Mouse (Mus musculus): ENCODE results near the gene Prss22. TPM values are rescaled to one million over a fixed set of nuclear protein-coding genes. Genes with fewer than 3 reads are reported as not detected.

Gene Prss22
- total RNA-seq (2014; fragmentation: Nextera tagmentation) (not detected in 2 replicates), total RNA-seq (2017) (not detected in 2 replicates)

DNA sequence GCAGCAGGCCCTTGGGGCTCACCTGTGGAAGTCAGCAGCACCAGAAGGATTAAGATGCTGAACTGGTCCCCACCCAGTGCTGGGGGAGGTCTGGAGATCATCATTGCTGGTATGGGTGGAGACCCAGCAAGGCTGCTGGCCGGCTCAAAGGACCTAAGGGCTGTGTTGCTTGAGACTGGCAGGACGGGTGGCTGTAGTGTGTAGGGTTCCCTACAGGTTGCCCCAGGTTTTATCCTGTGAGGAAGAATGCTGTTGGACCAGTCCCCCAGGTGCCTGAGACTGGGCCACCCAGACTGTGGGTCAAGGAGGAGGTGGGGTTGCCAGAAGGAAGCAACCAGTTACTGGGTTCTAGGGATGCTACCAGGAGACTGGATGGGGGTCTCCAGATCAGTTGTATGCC, at the start of gene Prss22:
Prss22 (minus strand) TSS at position 200 of the 400 bp plus-strand sequence.
- no peak for ATAC-seq (replicated peaks; ENCODE audit: poor library complexity, severe bottlenecking)

GRCm38 (mm10) chr17:24046026-24046425, 48.1 kb upstream of the Prss22 start:
- no peak; the same call in 1 of the 2 replicates for ATAC-seq (replicated peaks; ENCODE audit: poor library complexity, severe bottlenecking)

DNA sequence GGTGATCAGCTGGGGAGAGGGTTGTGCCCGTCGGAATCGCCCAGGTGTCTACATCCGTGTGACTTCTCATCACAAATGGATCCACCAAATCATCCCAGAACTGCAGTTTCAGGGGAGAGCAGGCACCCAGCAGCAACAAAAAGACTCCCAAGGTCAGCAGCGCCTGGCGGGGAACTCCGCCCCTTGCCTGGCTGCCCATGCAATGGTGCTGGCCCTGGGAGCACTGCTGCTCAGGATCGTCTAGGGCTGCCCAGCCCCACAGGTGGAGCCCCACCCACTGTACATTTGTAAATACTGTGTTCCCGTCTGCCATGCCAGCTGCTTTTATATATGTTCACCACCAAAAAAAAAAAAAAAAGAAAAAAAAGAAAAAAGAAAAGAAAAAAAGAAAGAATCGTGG, 47.7 kb upstream of the Prss22 start:
- ATAC-seq (replicated peaks; ENCODE audit: poor library complexity, severe bottlenecking) = no peak

GRCm38 (mm10) chr17:24044482-24044881, 46.6 kb upstream of the Prss22 start:
- ATAC-seq (replicated peaks; ENCODE audit: poor library complexity, severe bottlenecking) = no peak

- ATAC-seq (replicated peaks; ENCODE audit: poor library complexity, severe bottlenecking) = no peak
These were observed 39.9 kb upstream of the Prss22 start, which contains the start of gene Prss27 for GRCm38 (mm10) chr17:24037844-24038243. TSS of gene Prss27 (plus strand) at chr17:24038144.

GRCm38 (mm10) chr17:24037360-24037759, 39.5 kb upstream of the Prss22 start:
- peak; percentile 64 for ATAC-seq (replicated peaks; ENCODE audit: poor library complexity, severe bottlenecking)

DNA sequence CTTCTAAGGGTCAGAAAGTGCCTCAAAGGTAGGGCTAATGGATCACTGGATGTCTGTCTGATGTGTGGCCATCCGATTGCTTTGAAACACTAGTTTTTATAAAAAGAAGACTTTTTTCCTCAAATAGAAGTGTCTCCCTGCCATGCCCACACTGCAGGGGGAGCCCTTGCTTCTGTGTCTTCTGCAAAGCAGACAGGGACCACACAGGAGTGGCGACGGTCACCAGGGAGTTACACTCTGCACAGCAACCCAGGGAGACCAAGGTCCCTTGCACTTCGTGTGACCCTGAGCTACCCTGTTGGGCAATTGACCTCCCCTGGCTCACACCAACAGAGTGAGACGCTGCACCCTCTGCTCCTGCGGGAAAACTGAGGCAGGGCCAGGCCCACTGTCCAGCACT, 39.1 kb upstream of the Prss22 start:
- peak; percentile 43 for ATAC-seq (replicated peaks; ENCODE audit: poor library complexity, severe bottlenecking)

- ATAC-seq (replicated peaks; ENCODE audit: poor library complexity, severe bottlenecking) = no peak
These were observed 37.2 kb upstream of the Prss22 start for GRCm38 (mm10) chr17:24035087-24035486.

- no peak for ATAC-seq (replicated peaks; ENCODE audit: poor library complexity, severe bottlenecking)
These were observed 32.7 kb upstream of the Prss22 start for GRCm38 (mm10) chr17:24030551-24030950.

DNA sequence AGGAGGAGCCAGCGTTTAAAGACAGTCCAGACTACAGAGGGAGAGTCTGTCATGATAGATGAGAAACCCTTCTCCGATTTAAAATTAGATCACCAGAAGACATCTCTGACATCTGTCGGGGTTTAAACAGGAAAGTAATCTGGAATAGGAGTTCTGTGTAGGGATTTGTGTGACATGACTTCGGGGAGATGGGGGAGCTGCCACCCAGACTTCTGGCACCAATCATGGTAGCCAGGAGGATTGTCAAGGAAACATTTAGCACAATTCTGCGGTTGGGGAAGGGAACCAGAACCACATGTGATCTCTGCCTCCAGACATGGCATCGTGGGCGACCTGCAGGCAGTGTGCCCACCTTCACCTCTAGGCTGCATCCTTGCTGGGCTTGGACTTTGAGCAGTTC, 31.6 kb upstream of the Prss22 start:
- ATAC-seq (replicated peaks; ENCODE audit: poor library complexity, severe bottlenecking) = no peak

GRCm38 (mm10) chr17:24021375-24022199, 23.7 kb upstream of the Prss22 start:
- no peak for ATAC-seq (replicated peaks; ENCODE audit: poor library complexity, severe bottlenecking)

GRCm38 (mm10) chr17:24020696-24021095, 22.8 kb upstream of the Prss22 start:
- ATAC-seq (replicated peaks; ENCODE audit: poor library complexity, severe bottlenecking) = no peak

DNA sequence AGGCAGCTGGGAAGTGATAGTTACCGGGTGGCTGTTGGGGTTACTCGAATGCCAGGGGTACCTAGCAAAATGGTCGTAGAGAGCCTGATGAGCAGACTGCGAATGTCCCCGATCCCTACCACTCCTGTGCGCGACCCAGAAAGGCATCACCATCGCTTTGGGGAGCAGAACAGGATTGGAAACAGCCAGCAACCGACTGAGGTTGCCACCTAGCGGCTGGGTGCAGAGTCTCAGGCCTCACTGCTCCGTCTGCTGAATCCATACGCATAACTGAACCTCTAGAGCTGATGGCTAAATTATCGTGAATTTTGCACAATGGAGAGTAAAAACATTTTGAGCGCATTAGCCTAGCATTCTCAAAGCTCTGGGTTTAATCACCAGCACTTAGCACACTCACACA, 17.8 kb upstream of the Prss22 start:
- ATAC-seq (replicated peaks; ENCODE audit: poor library complexity, severe bottlenecking) = peak; percentile 59

DNA sequence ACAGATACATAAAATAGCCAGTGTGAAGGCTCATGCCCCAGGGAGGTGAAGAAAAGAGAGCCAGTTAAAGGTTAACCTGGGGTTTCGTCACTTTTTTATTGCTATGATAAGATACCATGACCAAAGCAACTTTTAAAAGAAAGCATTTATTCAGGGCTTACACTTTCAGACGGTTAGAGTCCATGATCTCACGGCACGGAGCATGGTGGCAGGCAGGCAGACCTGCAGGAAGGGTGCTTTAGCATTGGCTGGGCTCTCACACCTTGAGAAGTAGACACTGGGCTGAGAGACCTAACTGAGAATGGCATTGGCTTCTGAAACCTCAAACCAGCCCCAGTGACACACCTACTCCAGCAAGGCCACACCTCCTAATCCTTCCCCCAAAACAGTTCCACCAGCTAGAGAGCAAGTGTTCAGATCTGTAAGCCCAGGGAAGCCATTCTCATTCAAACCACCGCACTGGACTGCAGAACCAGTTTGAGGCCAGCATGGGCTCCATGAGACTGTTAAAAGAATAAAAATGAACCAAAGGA, 16.6 kb upstream of the Prss22 start:
- no peak for ATAC-seq (replicated peaks; ENCODE audit: poor library complexity, severe bottlenecking)

- no peak for ATAC-seq (replicated peaks; ENCODE audit: poor library complexity, severe bottlenecking)
These were observed 15.0 kb upstream of the Prss22 start for GRCm38 (mm10) chr17:24012921-24013320.

GRCm38 (mm10) chr17:24009617-24010016, 11.7 kb upstream of the Prss22 start:
- no peak for ATAC-seq (replicated peaks; ENCODE audit: poor library complexity, severe bottlenecking)

DNA sequence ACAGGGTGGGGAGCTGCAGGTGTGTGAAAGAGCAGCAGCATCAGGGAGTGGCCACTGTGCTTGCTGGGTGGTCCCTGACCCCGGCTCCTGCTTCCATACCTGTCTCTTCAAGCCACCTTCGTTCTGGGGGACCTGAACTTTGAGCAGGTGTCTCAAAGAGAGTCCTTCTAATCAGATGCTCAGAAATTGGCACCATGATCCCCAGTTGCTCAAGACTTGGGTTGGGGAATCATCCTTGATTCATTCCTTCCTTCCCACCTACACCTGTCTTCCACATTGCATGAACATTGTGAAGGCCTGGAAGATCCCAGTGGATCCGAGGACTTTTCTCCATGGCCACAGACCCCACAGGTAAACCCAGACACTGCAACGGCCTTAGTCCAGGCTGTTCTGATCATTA, 10.2 kb upstream of the Prss22 start:
- ATAC-seq (replicated peaks; ENCODE audit: poor library complexity, severe bottlenecking) = no peak

DNA sequence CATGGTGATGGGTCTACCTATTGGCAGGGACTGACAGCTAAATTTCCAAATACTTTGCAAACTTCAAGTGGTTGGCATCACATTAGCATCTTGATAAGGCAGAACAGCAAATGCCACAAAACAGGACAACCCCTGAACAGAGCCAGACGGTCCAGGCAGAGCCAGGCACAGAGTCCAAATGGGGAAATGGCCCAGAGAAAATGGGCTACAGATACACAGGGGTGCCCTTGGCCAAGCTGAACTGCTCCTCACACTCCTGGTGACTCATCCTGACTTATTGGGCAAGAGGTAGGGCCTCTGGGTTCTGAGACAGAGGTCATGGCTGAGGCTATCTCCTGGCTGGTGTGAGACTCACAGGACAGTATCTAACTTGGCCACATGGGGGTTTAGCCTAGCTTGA, 9.5 kb upstream of the Prss22 start:
- ATAC-seq (replicated peaks; ENCODE audit: poor library complexity, severe bottlenecking) = peak; percentile 97

GRCm38 (mm10) chr17:24006930-24007329, 9.0 kb upstream of the Prss22 start:
- peak; percentile 78 for ATAC-seq (replicated peaks; ENCODE audit: poor library complexity, severe bottlenecking)

DNA sequence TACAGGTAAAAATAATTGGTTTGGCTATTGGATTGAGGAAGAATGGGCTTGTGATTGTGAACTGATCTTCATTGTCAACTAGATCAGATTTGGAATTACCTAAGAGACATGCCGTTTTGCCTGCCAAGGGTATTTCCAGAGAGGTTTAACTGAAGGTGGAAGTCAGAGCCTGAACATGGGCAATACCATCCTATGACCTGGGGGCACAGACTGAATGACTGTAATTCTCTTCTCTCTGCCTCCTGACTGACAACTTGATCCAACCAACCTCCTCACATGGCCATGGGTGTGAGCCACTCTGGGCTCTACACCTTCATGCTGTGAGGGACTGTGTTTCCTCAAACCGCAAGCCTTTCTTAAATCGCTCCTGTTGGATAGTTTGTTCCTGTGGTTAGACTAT, 7.1 kb upstream of the Prss22 start:
- ATAC-seq (replicated peaks; ENCODE audit: poor library complexity, severe bottlenecking) = no peak

DNA sequence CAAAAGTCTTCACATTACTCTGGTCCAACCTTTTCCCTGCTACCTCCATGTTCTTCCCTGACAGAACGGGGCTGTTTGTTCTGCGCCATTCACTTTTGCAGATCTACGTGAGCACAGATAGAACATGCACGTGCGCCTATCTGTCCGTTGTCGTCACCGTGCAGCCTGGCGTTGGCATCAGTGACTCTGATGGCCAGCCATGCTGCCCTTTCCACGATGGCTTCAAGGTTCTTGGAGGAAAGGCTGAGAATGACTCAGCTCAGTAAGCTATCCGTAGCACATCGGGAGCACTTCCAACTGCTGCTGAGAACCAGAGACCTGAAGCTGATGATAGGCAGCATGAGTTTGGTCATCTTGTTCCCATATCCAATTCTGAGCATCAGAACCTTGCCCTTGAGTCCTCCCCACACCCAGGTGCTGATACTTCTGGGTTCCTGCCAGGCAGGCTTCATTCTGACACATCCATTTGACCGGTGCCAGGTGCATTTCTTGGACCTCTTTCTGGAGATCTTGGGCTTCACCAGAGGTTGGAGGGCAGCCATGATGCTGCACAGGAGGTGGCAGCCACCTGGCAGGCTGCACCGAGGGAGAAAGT, 6.3 kb upstream of the Prss22 start:
- ATAC-seq (replicated peaks; ENCODE audit: poor library complexity, severe bottlenecking) = no peak
